Mouse (Mus musculus): ENCODE results near the gene Sars2.
"Not testable (repeated sequence)": the region's sequence is repeated elsewhere in the genome, so short reads cannot be mapped to it uniquely, and the experiment has no call there.

The Sars2 gene

GRCm38 (mm10) chr7:28741709-28742438 is at the start of gene Sars2, which contains the start of gene Mrps12:
Gene Sars2, plus strand, starts transcription at chr7:28741992.
Gene Mrps12, minus strand, starts transcription at chr7:28741820.
- DNase-seq (ENCODE audit: low spot score) = peak; percentile 97

GRCm38 (mm10) chr7:28692545-28693320 is 49.1 kb upstream of the Sars2 start, which contains the start of gene Fbxo27:
Gene Fbxo27, plus strand, starts transcription at chr7:28692849.
- no peak for DNase-seq (ENCODE audit: low spot score)

DNA sequence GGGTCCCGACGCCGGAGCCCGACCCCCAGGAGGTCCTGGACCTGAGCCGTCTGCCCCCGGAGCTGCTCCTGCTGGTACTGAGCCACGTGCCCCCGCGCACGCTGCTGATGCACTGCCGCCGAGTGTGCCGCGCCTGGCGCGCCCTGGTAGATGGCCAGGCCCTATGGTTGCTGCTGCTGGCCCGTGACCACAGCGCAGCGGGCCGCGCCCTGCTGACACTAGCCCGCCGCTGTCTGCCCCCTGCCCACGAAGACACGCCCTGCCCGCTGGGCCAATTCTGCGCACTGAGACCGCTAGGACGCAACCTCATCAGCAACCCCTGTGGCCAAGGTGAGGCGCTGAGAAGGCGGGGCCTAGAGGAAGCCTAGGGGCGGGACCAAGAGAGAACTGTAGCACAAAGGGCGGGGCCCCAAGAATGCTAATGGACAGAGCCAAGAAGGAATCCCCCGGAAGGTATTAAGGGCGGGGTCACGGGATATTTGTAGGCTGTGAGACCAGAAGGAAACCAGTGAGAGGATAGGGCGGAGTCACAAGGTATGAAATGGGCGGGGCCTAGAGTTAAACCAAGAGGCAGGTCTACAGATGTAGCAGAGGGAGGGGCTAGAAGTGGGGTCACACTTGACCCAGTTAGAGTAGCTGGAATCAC is 48.3 kb upstream of the Sars2 start:
- peak; percentile 84 for DNase-seq (ENCODE audit: low spot score)

GRCm38 (mm10) chr7:28694423-28694822 is 47.4 kb upstream of the Sars2 start:
- no peak for DNase-seq (ENCODE audit: low spot score)

- no peak for DNase-seq (ENCODE audit: low spot score)
Observed at GRCm38 (mm10) chr7:28694966-28695511, 46.8 kb upstream of the Sars2 start.

GRCm38 (mm10) chr7:28697277-28697676 is 44.5 kb upstream of the Sars2 start:
- no peak for DNase-seq (ENCODE audit: low spot score)

GRCm38 (mm10) chr7:28700269-28700668 is 41.5 kb upstream of the Sars2 start:
- DNase-seq (ENCODE audit: low spot score) = no peak

- not testable (repeated sequence) for DNase-seq (ENCODE audit: low spot score)
Observed at GRCm38 (mm10) chr7:28701306-28701705, 40.5 kb upstream of the Sars2 start.

DNA sequence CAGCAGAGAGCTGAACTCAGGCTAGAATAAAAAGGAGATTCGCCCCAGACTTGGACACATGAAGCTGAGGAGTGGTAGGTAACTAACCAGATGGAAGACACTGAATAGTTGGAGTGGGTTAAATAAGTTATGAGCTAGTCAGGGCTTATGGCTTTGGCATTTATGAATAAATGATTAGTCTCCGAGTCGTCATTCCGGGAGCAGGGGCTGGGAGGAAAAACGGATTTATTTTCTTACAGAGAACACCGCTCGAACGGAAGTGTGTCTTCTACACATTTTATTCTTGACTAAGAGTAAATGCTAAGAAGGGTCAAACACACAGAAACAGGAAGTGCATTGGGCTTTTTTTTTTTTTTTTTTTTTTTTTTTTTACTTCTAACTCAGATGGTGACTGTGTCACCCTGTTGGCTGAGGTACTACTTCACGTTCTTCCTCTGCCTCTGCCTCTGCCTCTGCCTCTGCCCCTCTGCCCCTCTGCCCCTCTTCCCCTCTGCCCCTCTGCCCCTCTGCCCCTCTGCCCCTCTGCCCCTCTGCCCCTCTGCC is 39.1 kb upstream of the Sars2 start:
- no peak for DNase-seq (ENCODE audit: low spot score)

DNA sequence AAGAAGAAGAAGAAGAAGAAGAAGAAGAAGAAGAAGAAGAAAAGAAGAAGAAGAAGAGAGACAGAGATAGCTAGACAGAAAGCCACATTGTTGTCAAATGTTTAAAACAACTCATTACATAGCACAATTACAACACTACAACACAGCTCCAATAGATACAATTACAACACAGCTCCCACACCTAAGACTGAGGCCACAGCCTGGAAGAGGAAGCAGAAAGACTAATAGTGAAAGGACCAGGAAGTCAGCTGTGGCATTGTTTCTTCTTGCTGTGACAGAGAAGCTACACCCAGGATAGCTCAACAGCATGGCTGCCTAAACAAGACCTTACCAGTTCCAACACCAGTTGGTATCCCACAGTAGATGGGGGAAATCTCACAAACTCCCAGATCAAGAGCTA is 32.3 kb upstream of the Sars2 start:
- DNase-seq (ENCODE audit: low spot score) = no peak

DNA sequence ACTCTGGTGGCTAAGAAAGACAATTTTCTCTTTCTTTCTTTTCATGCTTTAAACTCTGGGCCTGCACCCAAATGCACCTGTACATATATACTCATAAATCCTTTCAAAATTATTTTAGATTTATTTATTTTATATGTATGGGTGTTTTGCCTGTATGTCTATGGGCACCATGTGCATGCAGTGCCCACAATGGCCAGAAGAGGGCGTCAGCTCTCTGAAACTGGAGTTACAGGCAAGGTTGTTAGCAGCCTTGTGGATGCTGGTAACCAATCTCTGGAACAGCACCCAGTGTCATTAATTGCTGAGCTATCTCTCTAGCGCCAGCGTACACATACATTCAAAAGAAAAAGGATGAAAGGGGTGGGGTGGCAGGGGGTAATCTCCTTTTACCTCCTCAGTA is 30.8 kb upstream of the Sars2 start:
- no peak for DNase-seq (ENCODE audit: low spot score)

DNA sequence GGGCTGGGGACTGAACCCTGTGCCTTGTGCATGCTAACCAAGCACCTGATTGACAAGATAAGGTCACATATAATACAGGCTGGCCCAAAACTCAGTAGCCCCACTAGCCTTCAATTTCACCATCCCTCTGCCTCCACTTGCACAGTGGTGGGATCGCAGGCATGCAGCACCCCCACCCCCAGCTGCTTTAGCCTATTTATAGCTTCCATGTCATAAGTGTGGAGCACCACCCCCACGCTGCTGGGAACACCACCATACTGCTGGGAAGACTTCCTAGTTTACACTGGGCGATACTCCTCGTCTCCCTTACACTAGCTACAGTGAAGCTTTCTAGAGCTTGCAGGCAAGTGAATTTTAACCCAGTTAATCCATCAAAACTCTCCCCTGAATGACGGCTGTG is 27.1 kb upstream of the Sars2 start:
- DNase-seq (ENCODE audit: low spot score) = no peak

GRCm38 (mm10) chr7:28715598-28715997 is 26.2 kb upstream of the Sars2 start:
- no peak for DNase-seq (ENCODE audit: low spot score)

- peak; percentile 67 for DNase-seq (ENCODE audit: low spot score)
Observed at GRCm38 (mm10) chr7:28716590-28717281, 25.1 kb upstream of the Sars2 start, which contains the start of gene Fbxo17. Gene Fbxo17, plus strand, starts transcription at chr7:28716804.

GRCm38 (mm10) chr7:28717726-28718125 is 24.1 kb upstream of the Sars2 start:
- no peak for DNase-seq (ENCODE audit: low spot score)

DNA sequence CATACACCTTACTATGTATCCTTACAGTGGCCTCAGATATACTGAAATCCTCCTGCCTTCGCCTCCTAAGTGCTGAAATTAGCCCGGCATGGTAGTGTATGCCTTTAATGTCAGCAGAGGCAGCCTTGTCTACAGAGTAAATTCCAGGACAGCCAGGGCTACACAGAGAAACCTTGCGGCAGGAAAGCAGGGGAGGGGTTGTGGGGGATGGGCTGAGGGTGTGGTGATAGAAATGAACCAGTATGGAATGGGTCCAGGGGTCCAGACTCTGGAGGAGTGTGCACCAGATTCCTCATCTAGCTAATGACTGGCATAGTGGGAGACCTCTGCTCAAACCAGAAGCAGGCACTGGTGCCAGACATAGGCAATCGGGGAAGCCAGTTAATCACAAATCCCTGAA is 22.6 kb upstream of the Sars2 start:
- DNase-seq (ENCODE audit: low spot score) = peak; percentile 74

- DNase-seq (ENCODE audit: low spot score) = no peak
Observed at GRCm38 (mm10) chr7:28719650-28720049, 22.1 kb upstream of the Sars2 start.

DNA sequence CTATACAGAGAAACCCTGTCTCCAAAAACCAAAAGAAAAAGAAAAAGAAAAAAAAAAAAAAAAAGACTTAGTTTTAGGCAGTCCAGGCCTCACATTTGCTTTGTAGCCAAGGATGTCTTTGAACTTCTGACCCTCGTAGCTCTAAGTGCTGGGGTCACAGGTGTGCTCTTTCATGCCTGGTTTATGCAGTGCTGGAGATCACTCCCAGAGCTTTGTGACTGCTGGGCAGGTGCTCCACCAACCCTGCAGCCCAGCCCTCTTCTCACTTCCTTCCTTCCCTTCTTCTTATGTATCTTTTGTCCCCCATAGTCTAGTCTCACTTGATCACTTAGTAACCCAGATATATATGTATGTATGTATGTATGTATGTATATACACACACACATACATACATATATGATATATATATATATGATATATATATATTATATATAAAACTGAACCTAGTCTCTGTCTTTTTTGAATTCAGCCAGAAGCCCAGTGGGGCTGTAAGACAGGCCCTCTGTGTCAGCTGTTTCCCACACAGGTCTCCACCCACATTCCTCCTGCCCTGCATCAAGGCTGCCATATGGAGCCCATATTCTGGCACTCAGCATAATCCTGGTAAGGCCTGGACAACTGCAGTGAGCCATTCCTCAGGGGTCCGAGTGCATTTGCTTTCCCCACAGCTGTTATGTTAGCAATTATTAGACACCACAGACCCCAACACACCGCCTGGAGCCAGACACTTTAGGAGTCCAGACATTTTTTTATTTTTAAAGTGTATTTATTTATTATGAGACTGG is 20.8 kb upstream of the Sars2 start:
- no peak for DNase-seq (ENCODE audit: low spot score)

DNA sequence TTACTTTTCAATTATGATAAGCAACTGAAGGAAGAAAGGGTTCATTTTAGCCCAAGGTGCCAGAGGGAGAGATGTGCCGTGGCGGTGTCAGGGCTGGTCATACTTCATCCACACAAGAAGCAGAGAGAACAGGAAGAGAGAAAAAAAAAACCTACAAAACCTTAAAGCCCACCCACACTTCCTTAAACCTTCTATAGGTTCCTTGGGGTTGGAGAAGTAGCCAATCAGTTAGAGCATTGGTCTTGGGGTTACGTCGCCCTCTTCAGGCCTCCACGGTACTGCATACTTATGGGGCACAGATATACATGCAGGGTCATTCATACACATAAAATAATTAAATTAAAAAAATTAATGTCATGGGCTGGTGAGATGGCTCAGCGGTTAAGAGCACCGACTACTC is 19.7 kb upstream of the Sars2 start:
- no peak for DNase-seq (ENCODE audit: low spot score)

- no peak for DNase-seq (ENCODE audit: low spot score)
Observed at GRCm38 (mm10) chr7:28724613-28725012, 17.2 kb upstream of the Sars2 start.

- peak; percentile 57 for DNase-seq (ENCODE audit: low spot score)
Observed at GRCm38 (mm10) chr7:28726600-28726999, 15.2 kb upstream of the Sars2 start.

All from yolk sac, embryonic 10.5 days (tissue).